Mouse (Mus musculus) ES-Bruce4 (cell line): ENCODE results near the gene Fam186a. TPM values are rescaled to one million over a fixed set of nuclear protein-coding genes. Genes with fewer than 3 reads are reported as not detected.
A peak's percentile ranks its signal among the peaks of the same experiment; 100 is the strongest.

Experiments used
- H3K27ac ChIP-seq: 2 replicates; pipeline ENCODE4 v1.5.1; 2012; ENCODE audit warnings: low read length, inconsistent platforms; ENCODE audit not compliant: insufficient read depth
- H3K27me3 ChIP-seq: 2 replicates; pipeline ENCODE4 v1.6.1; 2012; ENCODE audit warnings: mild to moderate bottlenecking, low read length, inconsistent platforms; ENCODE audit not compliant: control insufficient read depth, poor library complexity, insufficient read depth, severe bottlenecking
- H3K36me3 ChIP-seq: 2 replicates; pipeline ENCODE4 v1.6.1; 2012; ENCODE audit warnings: inconsistent platforms, mild to moderate bottlenecking, low read length, moderate library complexity; ENCODE audit not compliant: control insufficient read depth, poor library complexity, insufficient read depth, severe bottlenecking
- H3K4me1 ChIP-seq: one replicate; pipeline ENCODE4 v1.8.1; 2011; ENCODE audit warnings: low read length; ENCODE audit not compliant: control insufficient read depth, insufficient read depth
- H3K4me3 ChIP-seq: 2 replicates; pipeline ENCODE4 v1.5.1; 2011; ENCODE audit warnings: low read depth, mild to moderate bottlenecking, low read length
- H3K9ac ChIP-seq: 2 replicates; pipeline ENCODE4 v1.6.1; 2012; ENCODE audit warnings: low read depth, mild to moderate bottlenecking, inconsistent platforms; ENCODE audit not compliant: poor library complexity, severe bottlenecking
- H3K9me3 ChIP-seq: replicated peaks from 2 replicates; pipeline ENCODE4 v1.6.1; 2012; ENCODE audit warnings: mild to moderate bottlenecking, low read length, inconsistent platforms; ENCODE audit not compliant: control insufficient read depth, poor library complexity, insufficient read depth, severe bottlenecking
- CTCF ChIP-seq: IDR thresholded peaks from one replicate; pipeline ENCODE4 v1.8.1; 2011; ENCODE audit warnings: low read depth, low read length
- EP300 ChIP-seq: IDR thresholded peaks from 2 replicates; pipeline ENCODE4 v1.6.1; 2011; ENCODE audit warnings: low read depth, low read length; ENCODE audit not compliant: insufficient read depth
- POLR2A ChIP-seq: IDR thresholded peaks from one replicate; pipeline ENCODE4 v1.8.1; 2011; ENCODE audit warnings: low read length; ENCODE audit not compliant: insufficient read depth
- polyA plus RNA-seq: library from polyadenylated mRNA; stranded (reverse); fragments of >200 nt; gene quantifications from 2 replicates; pipeline ENCODE4 v1.2.4, GENCODE M21; 2011; ENCODE audit warnings: low read depth; ENCODE audit not compliant: missing spikeins, insufficient read depth, insufficient read length

The Fam186a gene
- polyA plus RNA-seq, 1 experiment, result 0.06 TPM

- TF ChIP-seq EP300 (no peak), POLR2A (no peak), CTCF (peak; percentile 49)
- H3K36me3 ChIP-seq, result no peaks in the 10 kb centered on the region
- no peak overlapping the region for H3K9ac ChIP-seq
- H3K9me3 ChIP-seq, result no peaks in the 10 kb centered on the region
- no peaks in the 10 kb centered on the region for H3K27me3 ChIP-seq
- H3K4me3 ChIP-seq, result no peak overlapping the region
- H3K27ac ChIP-seq, result no peak overlapping the region
- peaks cover 3% of the 10 kb centered on the region for H3K4me1 ChIP-seq
Measured at GRCm38 (mm10) chr15:99904333-99904732, 62.5 kb downstream of the Fam186a start.

- Histone ChIP-seq H3K9ac (no peak overlapping the region), H3K4me3 (no peak overlapping the region), H3K36me3 (no peaks in the 10 kb centered on the region), H3K9me3 (no peaks in the 10 kb centered on the region), H3K4me1 (no peaks in the 10 kb centered on the region), H3K27me3 (no peaks in the 10 kb centered on the region), H3K27ac (no peak overlapping the region)
- no peak for TF ChIP-seq CTCF
Measured at GRCm38 (mm10) chr15:99903227-99903626, 63.6 kb downstream of the Fam186a start.

GRCm38 (mm10) chr15:99902786-99903185 is 64.1 kb downstream of the Fam186a start:
- Histone ChIP-seq H3K9ac (no peak overlapping the region), H3K27me3 (no peaks in the 10 kb centered on the region), H3K9me3 (no peaks in the 10 kb centered on the region), H3K4me1 (no peaks in the 10 kb centered on the region), H3K36me3 (no peaks in the 10 kb centered on the region), H3K27ac (no peak overlapping the region), H3K4me3 (no peak overlapping the region)
- TF ChIP-seq POLR2A (no peak), EP300 (no peak), CTCF (no peak)

- Histone ChIP-seq H3K36me3 (no peaks in the 10 kb centered on the region), H3K27ac (no peak overlapping the region), H3K4me1 (no peaks in the 10 kb centered on the region), H3K9me3 (no peaks in the 10 kb centered on the region), H3K4me3 (no peak overlapping the region), H3K27me3 (no peaks in the 10 kb centered on the region), H3K9ac (no peak overlapping the region)
- TF ChIP-seq POLR2A (no peak), CTCF (no peak), EP300 (no peak)
Measured at GRCm38 (mm10) chr15:99896621-99897020, 70.2 kb downstream of the Fam186a start.

- H3K27me3 ChIP-seq, result no peaks in the 10 kb centered on the region
- H3K9ac ChIP-seq, result 0 out of 2 replicates have a peak overlapping the region, but pooled peaks have one; percentile 5
- H3K9me3 ChIP-seq, result no peaks in the 10 kb centered on the region
- H3K27ac ChIP-seq, result no peak overlapping the region
- H3K4me3 ChIP-seq, result no peak overlapping the region
- H3K4me1 ChIP-seq, result peaks cover 2% of the 10 kb centered on the region
- TF ChIP-seq POLR2A, result no peak
- no peak for TF ChIP-seq CTCF
- no peak for TF ChIP-seq EP300
- no peaks in the 10 kb centered on the region for H3K36me3 ChIP-seq
Measured at GRCm38 (mm10) chr15:99891355-99891754, 75.5 kb downstream of the Fam186a start.

GRCm38 (mm10) chr15:99890412-99891236 is 76.2 kb downstream of the Fam186a start:
- TF ChIP-seq POLR2A (no peak), EP300 (0 out of 2 replicates have a peak, but pooled peaks have one; percentile 10)
- Histone ChIP-seq H3K27ac (peak overlapping the region; percentile 42; the same call in 1 of the 2 replicates), H3K9ac (peak overlapping the region; percentile 37; the same call in 1 of the 2 replicates), H3K9me3 (no peaks in the 10 kb centered on the region), H3K4me1 (peaks cover 2% of the 10 kb centered on the region), H3K36me3 (no peaks in the 10 kb centered on the region), H3K27me3 (no peaks in the 10 kb centered on the region), H3K4me3 (peak overlapping the region; percentile 24; the same call in 1 of the 2 replicates)
